Mouse (Mus musculus) erythroblast, embryonic 14.5 days (primary cell): ENCODE measurements at regions not wholly inside any gene's neighbourhood (a gene's known extent, or its start where the extent isn't known, plus 50 kb on each side); places are given as distances from the start of the nearest gene placed in this dataset.

ENCODE experiments used
- GATA1 ChIP-seq: IDR thresholded peaks from 2 replicates; pipeline ENCODE4 v1.6.1; 2012; ENCODE audit warnings: low read length, inconsistent platforms, mixed read lengths
- TAL1 ChIP-seq: IDR thresholded peaks from 3 replicates; pipeline ENCODE4 v1.6.1; 2012; ENCODE audit warnings: low read length, inconsistent platforms, mixed read lengths

DNA sequence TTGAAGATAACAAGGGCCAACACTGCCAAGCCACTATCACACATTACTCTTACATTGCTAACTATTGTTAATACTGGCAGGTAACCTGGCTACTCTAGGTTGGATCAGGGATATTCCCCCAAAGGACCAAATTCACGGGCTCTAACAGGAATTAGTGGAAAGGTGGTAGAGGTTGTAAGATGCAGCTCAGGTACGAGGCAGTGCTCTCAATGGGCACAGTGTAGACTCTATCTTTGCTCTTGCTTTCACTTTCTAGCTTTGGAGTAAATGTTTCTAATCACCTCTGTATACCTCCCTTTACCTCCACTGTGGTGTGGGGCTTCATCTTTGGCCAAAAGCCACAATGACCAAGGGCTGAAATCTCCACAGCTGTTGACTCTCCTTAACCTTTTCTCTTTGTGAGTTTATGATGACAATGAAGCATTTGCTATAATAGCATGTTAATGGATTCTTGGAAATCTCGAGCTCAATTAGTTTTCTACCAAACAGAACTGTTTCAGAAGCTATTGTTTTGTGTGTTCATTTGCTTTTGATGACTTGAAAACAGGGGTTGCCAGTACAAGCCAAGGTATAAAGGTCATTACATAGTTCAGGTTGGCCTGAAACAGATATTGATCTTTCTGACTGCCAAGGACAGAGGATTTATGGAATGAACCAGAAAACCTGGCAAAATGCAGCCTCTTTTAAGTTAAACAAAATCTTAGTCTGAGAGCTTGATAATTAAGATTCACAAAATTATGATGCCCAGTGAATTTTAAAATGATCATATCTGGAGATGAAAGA is 454.1 kb downstream of the 1190002N15Rik start:
- TF ChIP-seq TAL1: no peak
- no peak for TF ChIP-seq GATA1
